Mouse (Mus musculus): ENCODE measurements around the gene Pcnx3.

DNA sequence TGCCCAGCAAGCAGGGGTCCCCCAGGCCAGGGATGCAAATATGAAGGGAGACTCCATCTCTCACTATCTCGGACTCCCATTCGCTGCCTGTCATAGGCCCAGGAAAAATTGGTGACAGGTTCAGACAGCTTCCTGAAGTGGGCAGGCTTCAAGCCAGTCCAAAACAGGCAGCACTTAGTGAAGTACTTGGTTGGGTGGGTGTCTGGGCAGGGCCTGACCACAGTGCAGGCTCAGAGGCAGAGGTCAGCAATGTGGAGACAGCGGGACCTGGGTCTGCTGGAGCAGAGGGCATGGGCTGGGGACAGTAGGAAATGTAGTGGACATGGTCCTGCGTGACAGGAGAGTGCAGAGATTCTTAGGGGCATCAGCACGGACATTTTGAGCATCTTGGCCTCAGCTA is 2.9 kb upstream of the Pcnx3 start:
- TF ChIP-seq CTCF (IDR thresholded peaks at IDR 0.05) (no peak), EP300 (IDR thresholded peaks at IDR 0.05; ENCODE audit: insufficient read depth, low read depth, low read length) (no peak)
